Mouse (Mus musculus) stomach, embryonic 16.5 days (tissue): ENCODE data around the gene Acot7. TPM values are rescaled to one million over a fixed set of nuclear protein-coding genes. Genes with fewer than 3 reads are reported as not detected.
A peak's percentile ranks its signal among the peaks of the same experiment; 100 is the strongest.

Experiments
- ATAC-seq: fragments of 200-750 bp; cut with Nextera tagmentation; 2 replicates; pipeline ENCODE4 v1.8.0; 2017; ENCODE audit warnings: moderate number of reproducible peaks, moderate TSS enrichment; ENCODE audit not compliant: insufficient read depth, low FRiP score
- H3K27ac ChIP-seq: fragments of 300-500 bp; sonication (generic); 2 replicates; pipeline ENCODE4 v1.5.1; 2014; ENCODE audit warnings: low read length
- H3K27me3 ChIP-seq: fragments of 300-500 bp; sonication (generic); 2 replicates; pipeline ENCODE4 v1.6.1; 2014; ENCODE audit warnings: low read length, control low read depth, mixed read lengths; ENCODE audit not compliant: control insufficient read depth, insufficient read depth
- H3K36me3 ChIP-seq: fragments of 300-500 bp; sonication (generic); 2 replicates; pipeline ENCODE4 v1.6.1; 2014; ENCODE audit warnings: low read length; ENCODE audit not compliant: control insufficient read depth, insufficient read depth
- H3K4me1 ChIP-seq: fragments of 300-500 bp; sonication (generic); 2 replicates; pipeline ENCODE4 v1.6.1; 2014; ENCODE audit warnings: low read length, control low read depth, mixed read lengths; ENCODE audit not compliant: control insufficient read depth, insufficient read depth
- H3K4me2 ChIP-seq: fragments of 300-500 bp; sonication (generic); 2 replicates; pipeline ENCODE4 v1.6.1; 2014; ENCODE audit warnings: low read depth, low read length, mixed read lengths
- H3K4me3 ChIP-seq: fragments of 300-500 bp; sonication (generic); replicated peaks from 2 replicates; pipeline ENCODE4 v1.5.1; 2014; ENCODE audit warnings: mild to moderate bottlenecking, low read length
- H3K9ac ChIP-seq: fragments of 300-500 bp; sonication (generic); 2 replicates; pipeline ENCODE4 v1.6.1; 2014; ENCODE audit warnings: low read length
- H3K9me3 ChIP-seq: fragments of 300-500 bp; sonication (generic); replicated peaks from 2 replicates; pipeline ENCODE4 v1.6.1; 2016; ENCODE audit warnings: low read length, control low read depth; ENCODE audit not compliant: control insufficient read depth
- WGBS: fragments of 180-500 bp; shearing (Covaris S2); extraction: QIAGEN DNeasy Blood & Tissue Kit; methylation state at CpG from one replicate; pipeline ENCODE4 v1.1.7; 2014; 5-methylcytosine and 5-hydroxymethylcytosine counted together
- polyA plus RNA-seq: library from polyadenylated mRNA; unstranded; fragments of >200 nt; fragmentation: Nextera tagmentation; extraction: Ambion mirVana; gene quantifications from 2 replicates; pipeline ENCODE4 v1.2.1, GENCODE M21; 2015

The Acot7 gene
- polyA plus RNA-seq, 1 experiment from 2014 or later, result 57.3 TPM

DNA sequence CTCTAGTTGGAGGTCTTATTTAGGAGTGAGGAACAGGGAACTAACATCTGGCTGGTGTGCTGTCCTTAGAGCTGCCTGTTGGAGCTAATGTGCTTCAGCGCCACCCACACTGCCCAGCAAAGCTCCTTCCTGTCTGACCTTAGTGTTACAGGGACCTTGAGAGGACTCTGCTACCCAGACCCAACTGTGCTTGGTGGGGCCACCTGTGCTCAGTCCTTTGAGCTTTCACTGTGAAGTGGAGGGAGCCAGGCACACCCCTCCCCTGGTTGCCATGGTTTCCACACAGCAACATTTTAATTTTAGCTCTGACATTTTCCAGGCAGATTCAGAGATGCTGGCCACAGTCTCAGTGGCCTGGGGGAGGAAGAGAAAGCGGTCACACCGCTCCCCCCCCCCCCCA, 25.0 kb downstream of the Acot7 start:
- H3K27me3 ChIP-seq, result no peaks in the 10 kb centered on the region
- H3K9ac ChIP-seq, result no peak overlapping the region
- no peaks in the 10 kb centered on the region for H3K9me3 ChIP-seq
- no peak overlapping the region for H3K4me3 ChIP-seq
- no peaks in the 10 kb centered on the region for H3K36me3 ChIP-seq
- ATAC-seq, result 0 out of 2 replicates have a peak, but pooled peaks have one; percentile 23
- no peak overlapping the region for H3K4me2 ChIP-seq
- H3K4me1 ChIP-seq, result peaks cover 25% of the 10 kb centered on the region
- H3K27ac ChIP-seq, result no peak overlapping the region
- 63% methylated on average over 3 of the region's 3 CpGs for WGBS

- Histone ChIP-seq H3K4me1 (peaks cover 25% of the 10 kb centered on the region), H3K9ac (no peak overlapping the region), H3K9me3 (no peaks in the 10 kb centered on the region), H3K27ac (no peak overlapping the region), H3K36me3 (no peaks in the 10 kb centered on the region), H3K4me3 (no peak overlapping the region), H3K27me3 (no peaks in the 10 kb centered on the region), H3K4me2 (no peak overlapping the region)
- WGBS, result 78% methylated on average over 6 of the region's 6 CpGs
- no peak for ATAC-seq
Measured at GRCm38 (mm10) chr4:152204663-152205062, 26.7 kb downstream of the Acot7 start.

DNA sequence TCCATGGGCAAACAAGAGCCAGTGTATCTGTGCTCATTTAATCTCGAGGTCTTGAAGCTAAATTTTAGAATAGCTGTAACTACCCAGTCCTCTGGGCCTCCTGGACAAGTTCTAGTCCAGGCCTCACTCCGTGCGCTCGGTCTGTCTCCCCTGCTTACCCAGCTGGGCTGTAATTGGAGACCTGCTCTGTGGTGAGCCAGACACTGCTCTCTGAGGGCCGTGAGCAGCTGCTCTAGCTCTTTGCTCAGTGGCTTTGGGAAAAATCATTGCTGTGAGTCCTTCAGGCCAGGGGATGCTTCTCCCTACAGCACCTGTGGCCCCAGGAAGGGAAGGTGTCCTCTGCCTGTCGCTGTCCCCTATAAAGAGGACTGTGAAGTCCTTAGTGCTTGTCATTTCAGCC, 28.3 kb downstream of the Acot7 start:
- Histone ChIP-seq H3K4me1 (peaks cover 20% of the 10 kb centered on the region), H3K4me2 (no peak overlapping the region), H3K9me3 (no peaks in the 10 kb centered on the region), H3K9ac (no peak overlapping the region), H3K27ac (no peak overlapping the region), H3K4me3 (no peak overlapping the region), H3K36me3 (no peaks in the 10 kb centered on the region), H3K27me3 (no peaks in the 10 kb centered on the region)
- 53% methylated on average over 6 of the region's 6 CpGs for WGBS
- no peak for ATAC-seq

GRCm38 (mm10) chr4:152209623-152210022, 31.7 kb downstream of the Acot7 start:
- 32% methylated on average over 4 of the region's 4 CpGs for WGBS
- no peak overlapping the region for H3K9ac ChIP-seq
- H3K4me1 ChIP-seq, result peaks cover 6% of the 10 kb centered on the region; the same call in 1 of the 2 replicates
- no peak for ATAC-seq
- no peaks in the 10 kb centered on the region for H3K27me3 ChIP-seq
- no peaks in the 10 kb centered on the region for H3K9me3 ChIP-seq
- no peak overlapping the region for H3K4me3 ChIP-seq
- H3K4me2 ChIP-seq, result no peak overlapping the region
- H3K27ac ChIP-seq, result no peak overlapping the region
- H3K36me3 ChIP-seq, result no peaks in the 10 kb centered on the region

DNA sequence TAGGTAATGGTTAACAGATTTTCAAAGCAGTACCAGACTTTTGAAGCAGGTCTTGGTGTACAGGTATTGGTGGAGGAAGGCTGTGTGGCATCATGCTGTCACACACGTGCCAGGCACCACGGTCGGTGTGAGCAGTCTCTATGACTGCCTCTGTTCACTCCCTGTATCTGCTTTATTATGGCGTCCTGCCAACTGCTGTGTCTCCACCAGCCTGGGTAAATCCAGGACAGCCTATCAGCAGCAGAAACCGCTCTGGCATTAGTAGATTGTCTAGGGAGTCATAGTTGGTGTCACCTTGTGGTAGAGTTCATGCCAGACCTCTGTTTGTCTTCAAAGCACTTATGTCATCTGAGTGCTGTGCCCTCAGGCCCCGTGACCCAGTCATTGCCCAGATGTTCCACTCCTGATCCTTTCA, 34.2 kb downstream of the Acot7 start:
- H3K9ac ChIP-seq, result no peak overlapping the region; the same call in 1 of the 2 replicates
- H3K9me3 ChIP-seq, result no peaks in the 10 kb centered on the region
- H3K4me2 ChIP-seq, result no peak overlapping the region
- no peak overlapping the region for H3K4me3 ChIP-seq
- H3K4me1 ChIP-seq, result 0 out of 2 replicates have a peak, but pooled peaks cover 7% of the 10 kb centered on the region
- peak; percentile 45 for ATAC-seq
- H3K36me3 ChIP-seq, result no peaks in the 10 kb centered on the region
- no peaks in the 10 kb centered on the region for H3K27me3 ChIP-seq
- H3K27ac ChIP-seq, result no peak overlapping the region
- WGBS, result 51% methylated on average over 6 of the region's 6 CpGs

GRCm38 (mm10) chr4:152212531-152212930, 34.6 kb downstream of the Acot7 start:
- Histone ChIP-seq H3K9me3 (no peaks in the 10 kb centered on the region), H3K9ac (no peak overlapping the region), H3K4me3 (no peak overlapping the region), H3K27ac (no peak overlapping the region), H3K4me2 (no peak overlapping the region), H3K4me1 (0 out of 2 replicates have a peak, but pooled peaks cover 7% of the 10 kb centered on the region), H3K36me3 (no peaks in the 10 kb centered on the region), H3K27me3 (no peaks in the 10 kb centered on the region)
- WGBS, result 41% methylated on average over 5 of the region's 5 CpGs
- peak; percentile 9; the same call in 1 of the 2 replicates for ATAC-seq

GRCm38 (mm10) chr4:152212974-152213373, 35.0 kb downstream of the Acot7 start:
- no peak overlapping the region for H3K4me3 ChIP-seq
- no peak overlapping the region for H3K4me2 ChIP-seq
- no peak overlapping the region for H3K27ac ChIP-seq
- 68% methylated on average over 11 of the region's 11 CpGs for WGBS
- H3K9me3 ChIP-seq, result no peaks in the 10 kb centered on the region
- ATAC-seq, result no peak
- H3K36me3 ChIP-seq, result no peaks in the 10 kb centered on the region
- no peaks in the 10 kb centered on the region for H3K27me3 ChIP-seq
- 0 out of 2 replicates have a peak, but pooled peaks cover 7% of the 10 kb centered on the region for H3K4me1 ChIP-seq
- H3K9ac ChIP-seq, result no peak overlapping the region

GRCm38 (mm10) chr4:152213760-152214480, 36.0 kb downstream of the Acot7 start:
- WGBS, result 31% methylated on average over 6 of the region's 6 CpGs
- Histone ChIP-seq H3K4me3 (peak overlapping the region; percentile 17), H3K36me3 (no peaks in the 10 kb centered on the region), H3K27me3 (no peaks in the 10 kb centered on the region), H3K4me1 (0 out of 2 replicates have a peak, but pooled peaks cover 7% of the 10 kb centered on the region), H3K9me3 (no peaks in the 10 kb centered on the region), H3K4me2 (peak overlapping the region; percentile 35), H3K27ac (peak overlapping the region; percentile 58), H3K9ac (no peak overlapping the region)
- ATAC-seq, result peak; percentile 65; the same call in 1 of the 2 replicates

DNA sequence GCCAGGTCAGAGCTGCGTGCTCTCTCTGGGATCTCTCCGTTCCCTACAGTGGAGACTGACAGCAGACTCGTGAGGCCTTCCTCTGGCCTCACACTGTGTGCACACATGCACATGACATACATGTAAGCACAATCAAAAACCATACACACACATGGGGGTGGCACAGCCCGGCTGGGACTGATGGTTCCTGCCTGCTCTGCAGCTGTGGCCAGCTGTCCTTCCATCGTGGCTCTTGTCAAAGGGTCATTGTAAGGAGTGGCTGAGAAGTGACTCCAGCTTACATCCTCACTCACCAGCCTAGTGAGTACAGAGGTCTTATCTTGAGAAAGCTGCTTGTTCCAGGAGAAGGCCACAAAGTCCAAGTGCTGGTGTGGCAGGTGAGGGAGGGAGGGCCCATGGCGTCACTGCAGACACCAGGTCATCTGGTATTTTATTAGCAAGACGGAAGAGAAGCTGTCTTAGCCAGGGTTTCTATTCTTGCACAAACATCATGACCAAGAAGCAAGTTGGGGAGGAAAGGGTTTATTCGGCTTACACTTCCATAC, 37.0 kb downstream of the Acot7 start:
- Histone ChIP-seq H3K9me3 (no peaks in the 10 kb centered on the region), H3K27me3 (no peaks in the 10 kb centered on the region), H3K4me3 (peak overlapping the region; percentile 17; the same call in 1 of the 2 replicates), H3K4me1 (0 out of 2 replicates have a peak, but pooled peaks cover 7% of the 10 kb centered on the region), H3K4me2 (peak overlapping the region; percentile 35), H3K27ac (peak overlapping the region; percentile 58), H3K9ac (no peak overlapping the region), H3K36me3 (no peaks in the 10 kb centered on the region)
- WGBS, result 61% methylated on average over 8 of the region's 8 CpGs
- ATAC-seq, result 0 out of 2 replicates have a peak, but pooled peaks have one; percentile 20
